Mouse (Mus musculus) forebrain, embryonic 16.5 days (tissue): Measurements from ENCODE around the gene Rpl7l1. TPM values are rescaled to one million over a fixed set of nuclear protein-coding genes. Genes with fewer than 3 reads are reported as not detected.

Source experiments
- ATAC-seq: fragments of 200-750 bp; cut with Nextera tagmentation; 2 replicates; pipeline ENCODE4 v1.8.0; 2017; ENCODE audit warnings: mild to moderate bottlenecking, moderate library complexity
- H3K27ac ChIP-seq: fragments of 300-500 bp; sonication (generic); 2 replicates; pipeline ENCODE4 v1.5.1; 2014; ENCODE audit warnings: low read length, control low read depth
- H3K27me3 ChIP-seq: fragments of 300-500 bp; sonication (generic); replicated peaks from 2 replicates; pipeline ENCODE4 v1.6.1; 2014; ENCODE audit warnings: low read length; ENCODE audit not compliant: control insufficient read depth, insufficient read depth
- H3K36me3 ChIP-seq: fragments of 300-500 bp; sonication (generic); 2 replicates; pipeline ENCODE4 v1.6.1; 2014; ENCODE audit not compliant: control insufficient read depth, insufficient read depth
- H3K4me1 ChIP-seq: fragments of 300-500 bp; sonication (generic); replicated peaks from 2 replicates; pipeline ENCODE4 v1.6.1; 2014; ENCODE audit warnings: low read length; ENCODE audit not compliant: control insufficient read depth, insufficient read depth
- H3K4me2 ChIP-seq: fragments of 300-500 bp; sonication (generic); 2 replicates; pipeline ENCODE4 v1.6.1; 2014; ENCODE audit warnings: mild to moderate bottlenecking, low read length, control low read depth
- H3K4me3 ChIP-seq: fragments of 300-500 bp; sonication (generic); replicated peaks from 2 replicates; pipeline ENCODE4 v1.5.1; 2014; ENCODE audit warnings: mild to moderate bottlenecking, low read length, control low read depth
- H3K9ac ChIP-seq: fragments of 300-500 bp; sonication (generic); replicated peaks from 2 replicates; pipeline ENCODE4 v1.6.1; 2014; ENCODE audit warnings: low read depth, low read length, control low read depth
- H3K9me3 ChIP-seq: fragments of 300-500 bp; sonication (generic); 2 replicates; pipeline ENCODE4 v1.6.1; 2016; ENCODE audit warnings: low read length; ENCODE audit not compliant: control insufficient read depth
- WGBS: fragments of 180-500 bp; shearing (Covaris S2); extraction: QIAGEN DNeasy Blood & Tissue Kit; methylation state at CpG from one replicate; pipeline ENCODE4 v1.1.7; 2014; 5-methylcytosine and 5-hydroxymethylcytosine counted together
- polyA plus RNA-seq: library from polyadenylated mRNA; unstranded; fragments of >200 nt; fragmentation: Nextera tagmentation; extraction: Ambion mirVana; gene quantifications from 2 replicates; pipeline ENCODE4 v1.2.1, GENCODE M21; 2015

Rpl7l1 gene
- polyA plus RNA-seq, 1 experiment from 2014 or later = 107 TPM

DNA sequence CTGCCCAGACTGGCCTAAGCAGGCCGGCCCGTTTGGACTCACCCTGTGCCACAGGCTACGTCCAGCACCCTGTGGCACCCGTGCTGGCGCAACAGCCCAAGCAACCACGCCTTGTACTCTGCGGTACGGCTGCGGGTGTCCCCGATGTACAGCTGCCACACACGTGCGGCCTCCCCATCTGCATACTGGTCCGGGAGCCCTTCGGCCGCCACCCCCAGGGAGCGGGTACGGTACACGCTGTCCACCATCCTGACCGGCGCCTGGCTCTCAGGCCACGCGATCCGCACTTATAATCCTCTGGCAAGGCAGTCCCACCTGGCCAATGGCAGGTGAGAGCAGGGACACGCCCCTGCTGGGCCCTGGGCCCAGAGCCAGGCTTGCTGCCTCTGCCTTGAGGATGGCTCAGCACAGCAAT is 53.6 kb downstream of the Rpl7l1 start, which contains the start of gene Gnmt:
Gnmt (minus strand) TSS at position 265 of the 415 bp plus-strand sequence.
- Histone ChIP-seq H3K9me3 (no peaks in the 10 kb centered on the region), H3K27me3 (0 out of 2 replicates have a peak, but pooled peaks cover 3% of the 10 kb centered on the region), H3K27ac (no peak within 1 kb of the TSS), H3K36me3 (no peaks in the 10 kb centered on the region), H3K4me1 (no peaks in the 10 kb centered on the region; the same call in 1 of the 2 replicates), H3K4me3 (no peak within 1 kb of the TSS), H3K4me2 (no peak within 1 kb of the TSS), H3K9ac (no peak within 1 kb of the TSS; the same call in 1 of the 2 replicates)
- ATAC-seq = no peak
- 15% methylated on average over 24 of the region's 24 CpGs for WGBS

DNA sequence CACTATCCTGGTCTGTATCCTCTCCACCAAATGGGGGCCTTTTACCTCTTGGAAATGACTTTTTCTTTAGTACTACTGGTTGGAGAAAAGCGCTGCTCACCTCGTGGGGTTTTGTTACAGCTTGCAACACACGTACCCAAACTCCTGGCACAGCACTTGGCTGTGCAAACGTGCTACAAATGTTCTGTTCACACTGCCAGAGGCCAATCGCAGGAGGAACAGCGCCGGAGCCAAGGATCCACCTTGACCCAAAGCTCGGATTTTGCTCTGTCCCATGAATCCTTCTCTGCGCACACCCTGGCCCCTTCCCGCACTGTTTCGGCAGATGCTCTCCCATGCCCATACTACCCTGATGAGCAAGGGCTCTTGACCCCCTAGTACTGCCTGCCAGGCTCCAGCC is 54.0 kb downstream of the Rpl7l1 start:
- Histone ChIP-seq H3K9ac (no peak overlapping the region; the same call in 1 of the 2 replicates), H3K4me2 (no peak overlapping the region), H3K4me1 (no peaks in the 10 kb centered on the region; the same call in 1 of the 2 replicates), H3K27me3 (0 out of 2 replicates have a peak, but pooled peaks cover 3% of the 10 kb centered on the region), H3K36me3 (no peaks in the 10 kb centered on the region; the same call in 1 of the 2 replicates), H3K27ac (no peak overlapping the region), H3K9me3 (no peaks in the 10 kb centered on the region), H3K4me3 (no peak overlapping the region)
- no peak for ATAC-seq
- WGBS = 49% methylated on average over 11 of the region's 11 CpGs

GRCm38 (mm10) chr17:46728021-46728420 is 54.5 kb downstream of the Rpl7l1 start:
- 40% methylated on average over 6 of the region's 6 CpGs for WGBS
- H3K36me3 ChIP-seq = no peaks in the 10 kb centered on the region; the same call in 1 of the 2 replicates
- no peak overlapping the region for H3K9ac ChIP-seq
- H3K9me3 ChIP-seq = no peaks in the 10 kb centered on the region
- no peak overlapping the region for H3K4me2 ChIP-seq
- no peak overlapping the region for H3K27ac ChIP-seq
- H3K4me3 ChIP-seq = no peak overlapping the region
- no peaks in the 10 kb centered on the region; the same call in 1 of the 2 replicates for H3K4me1 ChIP-seq
- ATAC-seq = no peak
- H3K27me3 ChIP-seq = 0 out of 2 replicates have a peak, but pooled peaks cover 3% of the 10 kb centered on the region

GRCm38 (mm10) chr17:46727271-46727670 is 55.2 kb downstream of the Rpl7l1 start:
- 93% methylated on average over 11 of the region's 11 CpGs for WGBS
- Histone ChIP-seq H3K27me3 (0 out of 2 replicates have a peak, but pooled peaks cover 3% of the 10 kb centered on the region), H3K4me1 (no peaks in the 10 kb centered on the region; the same call in 1 of the 2 replicates), H3K4me2 (no peak overlapping the region), H3K36me3 (no peaks in the 10 kb centered on the region; the same call in 1 of the 2 replicates), H3K9me3 (no peaks in the 10 kb centered on the region), H3K4me3 (no peak overlapping the region), H3K27ac (no peak overlapping the region), H3K9ac (no peak overlapping the region)
- ATAC-seq = no peak

DNA sequence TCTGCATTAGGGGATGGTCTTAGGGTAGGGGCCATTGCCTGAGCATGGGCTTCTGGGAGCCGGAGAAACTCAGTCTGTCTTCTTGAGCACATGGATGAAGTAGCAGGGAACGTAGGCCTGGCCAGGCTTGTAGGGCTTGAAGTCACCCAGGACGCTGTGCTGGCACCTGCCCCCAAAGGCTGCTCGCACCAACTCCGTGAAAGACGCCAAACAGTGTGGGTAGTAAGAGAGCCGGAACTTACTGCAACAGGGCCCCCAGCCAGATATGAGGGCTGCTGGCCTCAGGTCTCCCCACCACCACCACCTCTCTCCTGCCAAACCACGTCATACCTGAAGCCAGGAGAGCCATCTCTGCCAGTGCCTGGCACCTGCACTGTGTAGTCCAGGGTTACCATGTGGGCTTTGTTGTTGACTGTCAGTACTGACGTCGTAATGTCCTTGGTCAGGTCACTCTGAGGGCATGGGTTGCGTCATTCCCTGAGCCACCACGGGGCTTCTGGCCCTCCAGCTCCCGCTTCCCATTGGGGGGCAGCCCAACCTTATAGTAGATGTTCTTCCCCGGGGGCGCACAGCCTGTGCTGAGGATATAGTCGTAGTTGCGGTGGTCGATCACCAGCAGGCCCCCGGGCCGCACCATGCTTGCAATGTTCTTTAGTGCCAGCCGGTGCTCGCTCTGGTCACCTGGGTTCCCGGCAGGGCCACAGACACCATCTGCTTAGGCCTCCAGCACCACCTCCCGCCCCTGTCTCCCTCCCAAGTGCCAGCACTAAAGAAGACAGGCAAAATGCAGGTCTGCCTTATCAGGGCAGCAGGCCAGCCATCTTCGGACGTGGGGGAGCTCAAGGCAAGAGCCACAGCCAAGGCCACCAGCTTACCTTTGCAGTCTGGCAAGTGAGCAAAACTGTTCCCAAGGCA is 56.5 kb downstream of the Rpl7l1 start:
- Histone ChIP-seq H3K4me1 (no peaks in the 10 kb centered on the region; the same call in 1 of the 2 replicates), H3K27ac (no peak overlapping the region), H3K9ac (no peak overlapping the region), H3K4me3 (no peak overlapping the region), H3K36me3 (peaks cover 4% of the 10 kb centered on the region; the same call in 1 of the 2 replicates), H3K27me3 (0 out of 2 replicates have a peak, but pooled peaks cover 3% of the 10 kb centered on the region), H3K9me3 (no peaks in the 10 kb centered on the region), H3K4me2 (no peak overlapping the region)
- ATAC-seq = no peak
- 94% methylated on average over 26 of the region's 26 CpGs for WGBS

GRCm38 (mm10) chr17:46725273-46725672 is 57.2 kb downstream of the Rpl7l1 start:
- 0 out of 2 replicates have a peak, but pooled peaks cover 3% of the 10 kb centered on the region for H3K27me3 ChIP-seq
- H3K27ac ChIP-seq = no peak overlapping the region
- peaks cover 4% of the 10 kb centered on the region; the same call in 1 of the 2 replicates for H3K36me3 ChIP-seq
- H3K4me1 ChIP-seq = no peaks in the 10 kb centered on the region; the same call in 1 of the 2 replicates
- ATAC-seq = 0 out of 2 replicates have a peak, but pooled peaks have one; percentile 4
- no peaks in the 10 kb centered on the region for H3K9me3 ChIP-seq
- H3K4me2 ChIP-seq = no peak overlapping the region
- no peak overlapping the region for H3K9ac ChIP-seq
- 46% methylated on average over 9 of the region's 9 CpGs for WGBS
- no peak overlapping the region for H3K4me3 ChIP-seq

- ATAC-seq = no peak
- Histone ChIP-seq H3K4me3 (no peak overlapping the region), H3K9me3 (no peaks in the 10 kb centered on the region), H3K9ac (no peak overlapping the region), H3K4me1 (no peaks in the 10 kb centered on the region; the same call in 1 of the 2 replicates), H3K36me3 (peaks cover 4% of the 10 kb centered on the region; the same call in 1 of the 2 replicates), H3K27ac (no peak overlapping the region), H3K27me3 (0 out of 2 replicates have a peak, but pooled peaks cover 3% of the 10 kb centered on the region), H3K4me2 (no peak overlapping the region)
- WGBS = 83% methylated on average over 15 of the region's 20 CpGs
These were observed 57.9 kb downstream of the Rpl7l1 start for GRCm38 (mm10) chr17:46724477-46725084.
